Mouse (Mus musculus) CH12.LX (cell line): Measurements from ENCODE around the gene Pla1a. TPM values are rescaled to one million over a fixed set of nuclear protein-coding genes. Genes with fewer than 3 reads are reported as not detected.

Source experiments
- BHLHE40 ChIP-seq: IDR thresholded peaks from 2 replicates; pipeline ENCODE4 v1.6.1; 2011; ENCODE audit warnings: mild to moderate bottlenecking, low read depth, low read length, improper control_type of control experiment
- CTCF ChIP-seq, 2 experiments: IDR thresholded peaks in 1 of 2; conservative IDR thresholded peaks in 1 of 2; 2 replicates each; pipeline ENCODE4 v1.5.1; 2011 to 2012; ENCODE audit warnings: low read depth in 2 of 2, low read length in 2 of 2, improper control_type of control experiment in 1 of 2, inconsistent platforms in 1 of 2, mild to moderate bottlenecking in 1 of 2, moderate library complexity in 1 of 2
- E2F4 ChIP-seq: IDR thresholded peaks from 2 replicates; pipeline ENCODE4 v1.6.1; 2011; ENCODE audit warnings: low read depth, low read length, improper control_type of control experiment; ENCODE audit not compliant: insufficient replicate concordance
- ETS1 ChIP-seq: conservative IDR thresholded peaks from 2 replicates; pipeline ENCODE4 v1.6.1; 2012; ENCODE audit warnings: low read depth, mild to moderate bottlenecking, inconsistent platforms, low read length, improper control_type of control experiment, moderate library complexity
- HCFC1 ChIP-seq: IDR thresholded peaks from 2 replicates; pipeline ENCODE4 v1.6.1; 2012; ENCODE audit warnings: low read depth, mild to moderate bottlenecking, inconsistent platforms, low read length, improper control_type of control experiment
- JUND ChIP-seq: conservative IDR thresholded peaks from 2 replicates; pipeline ENCODE4 v1.6.1; 2011; ENCODE audit warnings: low read depth, low read length, improper control_type of control experiment
- MAX ChIP-seq: IDR thresholded peaks from 2 replicates; pipeline ENCODE4 v1.6.1; 2011; ENCODE audit warnings: low read length, improper control_type of control experiment
- MEF2A ChIP-seq: IDR thresholded peaks from 2 replicates; pipeline ENCODE4 v1.6.1; 2014; ENCODE audit warnings: low read depth, mild to moderate bottlenecking, inconsistent platforms, low read length, improper control_type of control experiment, borderline replicate concordance
- POLR2A ChIP-seq: IDR thresholded peaks from 2 replicates; pipeline ENCODE4 v1.6.1; 2011; ENCODE audit warnings: low read depth, mild to moderate bottlenecking, improper control_type of control experiment, low read length
- POLR2AphosphoS2 ChIP-seq: IDR thresholded peaks from 2 replicates; pipeline ENCODE4 v1.6.1; 2011; ENCODE audit warnings: low read depth, low read length, improper control_type of control experiment
- RCOR1 ChIP-seq: conservative IDR thresholded peaks from 2 replicates; pipeline ENCODE4 v1.6.1; 2012; ENCODE audit warnings: low read depth, mild to moderate bottlenecking, inconsistent platforms, low read length, improper control_type of control experiment
- TBP ChIP-seq: conservative IDR thresholded peaks from 2 replicates; pipeline ENCODE4 v1.6.1; 2011; ENCODE audit warnings: low read depth, low read length, improper control_type of control experiment
- UBTF ChIP-seq: IDR thresholded peaks from 2 replicates; pipeline ENCODE4 v1.6.1; 2012; ENCODE audit warnings: low read depth, mild to moderate bottlenecking, inconsistent platforms, low read length, improper control_type of control experiment, moderate library complexity
- polyA plus RNA-seq: library from polyadenylated mRNA; unstranded; fragments of >175 nt; gene quantifications from 2 replicates; pipeline ENCODE4 v1.2.1, GENCODE M21; 2012; ENCODE audit warnings: low read depth; ENCODE audit not compliant: insufficient read length
- total RNA-seq, 2 experiments: library from RNA; depleted of rRNA; stranded (reverse); fragments of 300-350 nt in 1 of 2; fragments of >200 nt in 1 of 2; gene quantifications; 2 replicates each; pipeline ENCODE4 v1.2.3; 2012 to 2014

Pla1a gene
- total and polyA plus RNA-seq, 3 experiments = 9.3 to 27.9 (median 14.3) TPM

DNA sequence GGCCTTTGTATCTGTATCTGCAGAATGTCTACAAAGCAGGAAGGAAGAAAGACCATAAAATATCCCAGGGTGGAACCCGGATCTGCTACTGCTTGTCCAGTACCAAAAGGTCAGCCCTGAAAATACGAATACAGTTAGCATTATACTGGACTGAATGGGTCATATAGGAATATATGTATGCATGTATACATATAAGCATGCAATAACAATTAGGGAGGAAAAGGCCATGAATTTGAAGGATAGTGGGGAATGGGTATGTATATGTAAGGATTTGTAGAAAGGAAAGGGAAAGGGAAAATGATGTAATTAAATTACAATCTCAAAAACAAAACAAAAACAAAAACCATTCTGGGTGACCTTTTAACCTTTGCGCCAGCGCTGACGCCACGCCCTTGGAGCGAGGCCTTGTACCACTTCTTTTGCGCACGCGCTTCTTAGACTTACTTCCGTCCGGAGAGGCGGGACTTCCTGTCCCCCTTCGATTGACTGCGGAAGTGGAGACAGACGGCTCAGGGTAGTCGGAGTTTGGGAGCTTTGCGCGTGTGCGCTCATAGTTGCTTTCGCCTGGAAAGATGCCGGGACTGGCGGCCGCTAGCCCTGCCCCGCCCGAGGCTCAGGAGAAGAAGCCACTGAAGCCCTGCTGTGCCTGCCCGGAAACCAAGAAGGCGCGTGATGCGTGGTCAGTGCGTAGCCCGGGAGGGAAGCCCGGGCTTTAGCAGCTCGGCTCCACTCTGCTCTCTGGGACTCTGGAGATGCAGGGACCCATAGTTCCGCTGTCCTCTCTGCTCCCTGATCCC lies 86.2 kb downstream of the Pla1a start, which contains the start of the genes Cox17 and Gm21987 (continued):
- peak; percentile 91 for TF ChIP-seq HCFC1
- TF ChIP-seq ETS1 = peak; percentile 64
- no peak; the same call in 1 of the 2 replicates for TF ChIP-seq JUND
- TF ChIP-seq UBTF = no peak
- peak; percentile 96 for TF ChIP-seq POLR2A
- TF ChIP-seq MAX = peak; percentile 75
- no peak for TF ChIP-seq RCOR1
- no peak for TF ChIP-seq CTCF (conservative IDR thresholded peaks at IDR 0.05 in 1 of 2, IDR thresholded peaks at IDR 0.05 in 1 of 2; ENCODE audit: low read depth in 2 of 2, low read length in 2 of 2)
- peak; percentile 45; the same call in 1 of the 2 replicates for TF ChIP-seq MEF2A
- peak; percentile 87 for TF ChIP-seq TBP
- peak; percentile 64; the same call in 1 of the 2 replicates for TF ChIP-seq E2F4
- TF ChIP-seq POLR2AphosphoS2 = no peak
- peak; percentile 3; the same call in 1 of the 2 replicates for TF ChIP-seq BHLHE40

Other genes starting within 250 kb of the Pla1a start
- not detected in 2 replicates for gene Nr1i2, start 138.3 kb downstream of the Pla1a start, total RNA-seq (2012; rRNA removed)
- gene Nr1i2, start 138.3 kb downstream of the Pla1a start, total RNA-seq (2014; rRNA removed) = not detected in 2 replicates
- gene Nr1i2, start 138.3 kb downstream of the Pla1a start, polyA plus RNA-seq = not detected in 2 replicates
- 3.9 TPM in 2 replicates for gene Maats1, start 91.0 kb downstream of the Pla1a start, total RNA-seq (2012; rRNA removed)
- 1.7 and 1.9 TPM in 2 replicates for gene Maats1, start 91.0 kb downstream of the Pla1a start, total RNA-seq (2014; rRNA removed)
- 2.0 and 2.9 TPM in 2 replicates for gene Maats1, start 91.0 kb downstream of the Pla1a start, polyA plus RNA-seq
- 643 and 706 TPM in 2 replicates for gene Cox17, start 86.2 kb downstream of the Pla1a start, total RNA-seq (2012; rRNA removed)
- 410 and 438 TPM in 2 replicates for gene Cox17, start 86.2 kb downstream of the Pla1a start, total RNA-seq (2014; rRNA removed)
- 533 and 622 TPM in 2 replicates for gene Cox17, start 86.2 kb downstream of the Pla1a start, polyA plus RNA-seq
- 0.42 TPM in 1 of 2 replicates, not detected in the other for gene Gm21987, start 86.1 kb downstream of the Pla1a start, total RNA-seq (2012; rRNA removed)
- gene Gm21987, start 86.1 kb downstream of the Pla1a start, total RNA-seq (2014; rRNA removed) = not detected in 2 replicates
- gene Gm21987, start 86.1 kb downstream of the Pla1a start, polyA plus RNA-seq = 0.87 TPM in 1 of 2 replicates, not detected in the other
- gene Popdc2, start 70.9 kb downstream of the Pla1a start, total RNA-seq (2012; rRNA removed) = 1.0 and 3.6 TPM in 2 replicates
- gene Popdc2, start 70.9 kb downstream of the Pla1a start, total RNA-seq (2014; rRNA removed) = 0.17 and 0.30 TPM in 2 replicates
- 0.35 and 1.1 TPM in 2 replicates for gene Popdc2, start 70.9 kb downstream of the Pla1a start, polyA plus RNA-seq
- 47.3 and 67.7 TPM in 2 replicates for gene Adprh, start 19.6 kb upstream of the Pla1a start, total RNA-seq (2012; rRNA removed)
- gene Adprh, start 19.6 kb upstream of the Pla1a start, total RNA-seq (2014; rRNA removed) = 44.9 and 45.3 TPM in 2 replicates
- 82.9 and 93.2 TPM in 2 replicates for gene Adprh, start 19.6 kb upstream of the Pla1a start, polyA plus RNA-seq
- 43.6 and 46.2 TPM in 2 replicates for gene Cd80, start 22.4 kb upstream of the Pla1a start, total RNA-seq (2012; rRNA removed)
- 54.3 and 57.8 TPM in 2 replicates for gene Cd80, start 22.4 kb upstream of the Pla1a start, total RNA-seq (2014; rRNA removed)
- gene Cd80, start 22.4 kb upstream of the Pla1a start, polyA plus RNA-seq = 37.0 and 39.5 TPM in 2 replicates
- 49.7 and 50.1 TPM in 2 replicates for gene Timmdc1, start 89.5 kb upstream of the Pla1a start, total RNA-seq (2012; rRNA removed)
- gene Timmdc1, start 89.5 kb upstream of the Pla1a start, total RNA-seq (2014; rRNA removed) = 32.5 and 36.5 TPM in 2 replicates
- gene Timmdc1, start 89.5 kb upstream of the Pla1a start, polyA plus RNA-seq = 45.1 and 45.3 TPM in 2 replicates
- gene Poglut1, start 117.1 kb upstream of the Pla1a start, total RNA-seq (2012; rRNA removed) = 41.4 and 44.2 TPM in 2 replicates
- 65.6 and 76.9 TPM in 2 replicates for gene Poglut1, start 117.1 kb upstream of the Pla1a start, total RNA-seq (2014; rRNA removed)
- 54.7 and 54.8 TPM in 2 replicates for gene Poglut1, start 117.1 kb upstream of the Pla1a start, polyA plus RNA-seq
- 61.9 and 66.5 TPM in 2 replicates for gene Tmem39a, start 125.6 kb upstream of the Pla1a start, total RNA-seq (2012; rRNA removed)
- 42.3 and 52.3 TPM in 2 replicates for gene Tmem39a, start 125.6 kb upstream of the Pla1a start, total RNA-seq (2014; rRNA removed)
- gene Tmem39a, start 125.6 kb upstream of the Pla1a start, polyA plus RNA-seq = 120 and 137 TPM in 2 replicates